In the genomic region with DNA sequence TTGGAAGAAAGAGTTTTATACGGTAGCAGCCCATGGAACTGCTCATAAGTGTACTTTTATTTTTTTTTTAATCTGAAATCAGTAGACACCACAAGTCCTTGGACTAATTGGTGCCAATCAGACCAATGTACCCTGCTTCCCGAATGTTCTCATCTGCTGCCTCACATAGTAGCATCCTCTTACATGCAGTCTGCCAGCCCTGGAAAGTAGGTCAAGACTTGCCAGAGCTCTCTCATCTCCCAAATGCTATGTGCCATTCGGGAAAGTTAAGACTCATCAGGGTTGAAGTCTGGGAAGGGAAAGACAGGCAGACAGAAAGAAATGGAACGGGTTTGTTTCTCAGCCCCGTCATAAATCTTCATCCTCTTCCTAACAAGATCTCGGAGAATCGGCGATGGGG, we compare ENCODE assay signal across 17 mouse cellular contexts.
"Had no signal": no experiment of that assay in that cellular context is flagged by ENCODE, and none has a peak within 500 bp of the region (broad histone marks: within the 10 kb centered on the region; RNA-seq: fewer than 3 reads in every experiment).

No protein-coding gene starts in this region.

- DNase-seq: left cerebral cortex, postnatal 4 days; liver; liver, embryonic 13.5 days; liver, postnatal 0 days; lung, adult 18-20 months; lung, adult 2 months; lung, embryonic 14.5 days; lung, postnatal 10 days; lung, postnatal 14 days; lung, postnatal 36 days; lung, postnatal 4 days; midbrain, embryonic 14.5 days had no signal

- ATAC-seq: liver, embryonic 12.5 days; liver, postnatal 0 days; lung, postnatal 0 days; midbrain, embryonic 13.5 days; midbrain, embryonic 15.5 days; midbrain, embryonic 16.5 days had no signal
